Mouse (Mus musculus): ENCODE measurements around the gene Fam166b.

DNA sequence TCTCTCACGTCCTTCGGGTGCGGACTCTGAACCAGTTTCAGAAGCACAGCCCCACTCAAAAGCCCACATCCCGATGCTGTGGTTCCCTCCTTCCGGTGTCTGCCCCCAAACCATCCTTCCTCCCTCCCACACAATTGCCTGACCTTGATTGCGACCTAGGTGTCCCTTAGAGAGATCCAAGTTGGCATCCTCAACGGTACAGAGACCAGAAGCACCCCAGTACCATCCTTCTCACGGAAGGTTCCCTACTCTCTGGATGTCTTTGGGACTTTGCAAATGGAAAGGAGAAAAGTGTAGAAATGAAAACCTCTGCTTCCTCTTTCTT lies 49.6 kb upstream of the Fam166b start:
- no peak for TF ChIP-seq CTCF (IDR thresholded peaks at IDR 0.05; ENCODE audit: control insufficient read depth, insufficient read depth, low read length)
- no peak for TF ChIP-seq POLR2A (IDR thresholded peaks at IDR 0.05; ENCODE audit: borderline replicate concordance, control insufficient read depth, low read depth, low read length)

All from bone marrow, adult 2 months (tissue).